ENCODE assay signal across 9 mouse cellular contexts in genomic region chr19:31073959-31074716, GRCm38 (mm10). TPM values are rescaled to one million over a fixed set of nuclear protein-coding genes. Genes with fewer than 3 reads are reported as not detected.
DNase-seq lines count a peak whose midpoint lies in the region; ATAC-seq lines count a peak whose summit lies in the region.
"Had no signal": no experiment of that assay in that cellular context is flagged by ENCODE, and none has a peak within 500 bp of the region (broad histone marks: within the 10 kb centered on the region; RNA-seq: fewer than 3 reads in every experiment).

No protein-coding gene starts in this region.

- H3K4me2 ChIP-seq in heart, embryonic 11.5 days = peak overlapping the region; percentile 52
- H3K4me2 ChIP-seq in hindbrain, embryonic 13.5 days = peak overlapping the region; percentile 46

- H3K27ac ChIP-seq in heart, embryonic 11.5 days (ENCODE audit: low read depth, low read length) = no peak overlapping the region
- peak overlapping the region; percentile 71 for H3K27ac ChIP-seq in embryonic facial prominence, embryonic 10.5 days (replicated peaks)
- peak overlapping the region; percentile 30; the same call in 1 of the 2 replicates for H3K27ac ChIP-seq in hindbrain, embryonic 13.5 days
- H3K27ac ChIP-seq: liver, embryonic 14.5 days had no signal

- DNase-seq in heart, adult 8-10 months (ENCODE audit: low spot score) = no peak
- no peak for DNase-seq in embryonic facial prominence, embryonic 10.5 days (ENCODE audit: low spot score)
- DNase-seq in neural tube, embryonic 10.5 days (ENCODE audit: extremely low spot score, low spot score) = peak; percentile 19
- no peak for DNase-seq in ovary, postnatal 36 days (ENCODE audit: low spot score)
- DNase-seq in thymus, adult 18-20 months = no peak
- no peak for DNase-seq in liver

- H3K4me1 ChIP-seq in heart, embryonic 11.5 days (ENCODE audit: control insufficient read depth, insufficient read depth, low read length) = peaks cover 6% of the 10 kb centered on the region
- H3K4me1 ChIP-seq in embryonic facial prominence, embryonic 10.5 days = peaks cover 11% of the 10 kb centered on the region
- peaks cover 12% of the 10 kb centered on the region for H3K4me1 ChIP-seq in hindbrain, embryonic 13.5 days (replicated peaks)

- 52% methylated on average over 24 of the region's 24 CpGs for WGBS in heart, embryonic 11.5 days (ENCODE audit: insufficient replicate concordance)
- 35% methylated on average over 24 of the region's 24 CpGs for WGBS in embryonic facial prominence, embryonic 10.5 days
- WGBS in hindbrain, embryonic 13.5 days = 38% methylated on average over 24 of the region's 24 CpGs

- H3K9me3 ChIP-seq in heart, embryonic 11.5 days (replicated peaks; ENCODE audit: control insufficient read depth, low read length) = no peaks in the 10 kb centered on the region
- no peaks in the 10 kb centered on the region for H3K9me3 ChIP-seq in embryonic facial prominence, embryonic 10.5 days
- H3K9me3 ChIP-seq in hindbrain, embryonic 13.5 days = no peaks in the 10 kb centered on the region

- H3K4me3 ChIP-seq in heart, embryonic 11.5 days (ENCODE audit: low read depth, low read length) = 0 out of 2 replicates have a peak overlapping the region, but pooled peaks have one; percentile 14
- peak overlapping the region; percentile 38 for H3K4me3 ChIP-seq in embryonic facial prominence, embryonic 10.5 days
- H3K4me3 ChIP-seq in hindbrain, embryonic 13.5 days = peak overlapping the region; percentile 17

- no peaks in the 10 kb centered on the region for H3K36me3 ChIP-seq in heart, embryonic 11.5 days (ENCODE audit: control insufficient read depth, insufficient read depth, low read length)
- no peaks in the 10 kb centered on the region for H3K36me3 ChIP-seq in embryonic facial prominence, embryonic 10.5 days (replicated peaks)
- H3K36me3 ChIP-seq in hindbrain, embryonic 13.5 days = no peaks in the 10 kb centered on the region

- no peak for ATAC-seq in heart, embryonic 11.5 days (replicated peaks; ENCODE audit: insufficient number of reproducible peaks, low FRiP score, low TSS enrichment)
- peak; percentile 52; the same call in 1 of the 2 replicates for ATAC-seq in hindbrain, embryonic 13.5 days (ENCODE audit: low FRiP score)

- H3K9ac ChIP-seq in heart, embryonic 11.5 days (ENCODE audit: low read depth, low read length) = peak overlapping the region; percentile 44; the same call in 1 of the 2 replicates
- peak overlapping the region; percentile 19; the same call in 1 of the 2 replicates for H3K9ac ChIP-seq in hindbrain, embryonic 13.5 days
- H3K9ac ChIP-seq: liver, embryonic 14.5 days had no signal

- H3K27me3 ChIP-seq in heart, embryonic 11.5 days (ENCODE audit: control insufficient read depth, insufficient read depth, low read length) = no peaks in the 10 kb centered on the region
- H3K27me3 ChIP-seq in embryonic facial prominence, embryonic 10.5 days (replicated peaks; ENCODE audit: low read depth, poor library complexity, severe bottlenecking) = no peaks in the 10 kb centered on the region
- H3K27me3 ChIP-seq in hindbrain, embryonic 13.5 days = no peaks in the 10 kb centered on the region

RNA-seq across cellular contexts. Expression of gene Cstf2t, which starts 8.5 kb away (rescaled TPM):
- 26.6 and 33.6 TPM in 2 replicates for polyA plus RNA-seq in heart, embryonic 11.5 days (2014; fragmentation: Nextera tagmentation; extraction: Ambion mirVana)
- total RNA-seq in heart, adult 8-10 months (2022) = 10 to 100 TPM; 22.4 to 27.1 (median 25.7) TPM
- 56.2 and 57.5 TPM in 2 replicates for polyA plus RNA-seq in embryonic facial prominence, embryonic 10.5 days (2016; fragmentation: Nextera tagmentation; extraction: Ambion mirVana)
- polyA plus RNA-seq in hindbrain, embryonic 13.5 days (2015; fragmentation: Nextera tagmentation; extraction: Ambion mirVana) = 73.2 and 74.9 TPM in 2 replicates
